Mouse (Mus musculus) MEL (cell line): ENCODE measurements around the gene Bmpr1b. TPM values are rescaled to one million over a fixed set of nuclear protein-coding genes. Genes with fewer than 3 reads are reported as not detected.

Source experiments
- DNase-seq: peaks from one replicate; pipeline ENCODE4 v3.0.0; 2011; ENCODE audit warnings: low read depth, low spot score
- H3K27ac ChIP-seq: 2 replicates; pipeline ENCODE4 v1.5.1; 2012; ENCODE audit warnings: low read depth, mild to moderate bottlenecking, control low read depth, low read length, moderate library complexity; ENCODE audit not compliant: control insufficient read depth
- H3K27me3 ChIP-seq, 2 experiments: fragments of 150-350 bp in 1 of 2; sonication (generic) in 1 of 2; 2 replicates each; pipeline ENCODE4 v1.6.1; 2012; ENCODE audit warnings: low read length in 2 of 2, mild to moderate bottlenecking in 2 of 2, improper control_type of control experiment in 1 of 2, moderate library complexity in 1 of 2; ENCODE audit not compliant: insufficient read depth in 2 of 2, control insufficient read depth in 1 of 2
- H3K36me3 ChIP-seq, 2 experiments: 2 replicates each; pipeline ENCODE4 v1.6.1; 2012 to 2014; ENCODE audit warnings: low read length in 2 of 2, improper control_type of control experiment in 1 of 2, inconsistent platforms in 1 of 2, mild to moderate bottlenecking in 1 of 2; ENCODE audit not compliant: insufficient read depth in 2 of 2, control insufficient read depth in 1 of 2
- H3K4me1 ChIP-seq, 2 experiments: fragments of 150-350 bp in 1 of 2; sonication (generic) in 1 of 2; 2 replicates each; pipeline ENCODE4 v1.6.1; 2012; ENCODE audit warnings: low read length in 2 of 2, improper control_type of control experiment in 1 of 2, mild to moderate bottlenecking in 1 of 2; ENCODE audit not compliant: insufficient read depth in 2 of 2, control insufficient read depth in 1 of 2
- H3K4me3 ChIP-seq, 2 experiments: fragments of 150-350 bp in 1 of 2; sonication (generic) in 1 of 2; 2 replicates each; pipeline ENCODE4 v1.5.1; 2012; ENCODE audit warnings: low read depth in 2 of 2, low read length in 2 of 2, mild to moderate bottlenecking in 2 of 2, moderate library complexity in 2 of 2, control low read depth in 1 of 2, improper control_type of control experiment in 1 of 2; ENCODE audit not compliant: control insufficient read depth in 1 of 2, insufficient read depth in 1 of 2
- H3K79me2 ChIP-seq: 2 replicates; pipeline ENCODE4 v1.6.1; 2012; ENCODE audit warnings: mild to moderate bottlenecking, low read length, moderate library complexity; ENCODE audit not compliant: control insufficient read depth, poor library complexity, insufficient read depth
- H3K9ac ChIP-seq: 2 replicates; pipeline ENCODE4 v1.6.1; 2012; ENCODE audit warnings: low read depth, mild to moderate bottlenecking, control low read depth, low read length, moderate library complexity; ENCODE audit not compliant: control insufficient read depth, poor library complexity, severe bottlenecking
- H3K9me3 ChIP-seq: fragments of 150-350 bp; sonication (generic); replicated peaks from 2 replicates; pipeline ENCODE4 v1.6.1; 2012; ENCODE audit warnings: mild to moderate bottlenecking, low read length, improper control_type of control experiment, moderate library complexity; ENCODE audit not compliant: insufficient read depth
- CHD1 ChIP-seq: IDR thresholded peaks from 2 replicates; pipeline ENCODE4 v1.6.1; 2012; ENCODE audit warnings: low read depth, mild to moderate bottlenecking, inconsistent platforms, low read length, improper control_type of control experiment
- CTCF ChIP-seq, 3 experiments: IDR thresholded peaks in 2 of 3; conservative IDR thresholded peaks in 1 of 3; 2 replicates each; pipeline ENCODE4 v1.5.1; 2011 to 2012; ENCODE audit warnings: low read length in 3 of 3, low read depth in 2 of 3, mild to moderate bottlenecking in 2 of 3, improper control_type of control experiment in 1 of 3, inconsistent platforms in 1 of 3, mixed read lengths in 1 of 3, moderate library complexity in 1 of 3; ENCODE audit not compliant: control insufficient read depth in 1 of 3, insufficient read depth in 1 of 3, poor library complexity in 1 of 3, severe bottlenecking in 1 of 3
- E2F4 ChIP-seq: IDR thresholded peaks from 2 replicates; pipeline ENCODE4 v1.6.1; 2011; ENCODE audit warnings: low read depth, low read length, improper control_type of control experiment, borderline replicate concordance
- ETS1 ChIP-seq: IDR thresholded peaks from 2 replicates; pipeline ENCODE4 v1.6.1; 2012; ENCODE audit warnings: low read depth, mild to moderate bottlenecking, inconsistent platforms, low read length, improper control_type of control experiment, moderate library complexity
- GABPA ChIP-seq: IDR thresholded peaks from 2 replicates; pipeline ENCODE4 v1.6.1; 2012; ENCODE audit warnings: low read depth, mild to moderate bottlenecking, inconsistent platforms, low read length, improper control_type of control experiment, moderate library complexity
- JUND ChIP-seq: IDR thresholded peaks from 2 replicates; pipeline ENCODE4 v1.6.1; 2011; ENCODE audit warnings: low read depth, mild to moderate bottlenecking, improper control_type of control experiment, low read length
- MAFK ChIP-seq: IDR thresholded peaks from 2 replicates; pipeline ENCODE4 v1.6.1; 2011; ENCODE audit warnings: low read depth, mild to moderate bottlenecking, low read length, improper control_type of control experiment, borderline replicate concordance
- MAX ChIP-seq: IDR thresholded peaks from 2 replicates; pipeline ENCODE4 v1.6.1; 2011; ENCODE audit warnings: low read length, improper control_type of control experiment
- MAZ ChIP-seq: IDR thresholded peaks from 2 replicates; pipeline ENCODE4 v1.6.1; 2012; ENCODE audit warnings: low read depth, mild to moderate bottlenecking, inconsistent platforms, low read length, improper control_type of control experiment
- MXI1 ChIP-seq: IDR thresholded peaks from 2 replicates; pipeline ENCODE4 v1.6.1; 2011; ENCODE audit warnings: mild to moderate bottlenecking, low read depth, low read length, improper control_type of control experiment
- POLR2A ChIP-seq, 2 experiments: IDR thresholded peaks; 2 replicates each; pipeline ENCODE4 v1.6.1; 2011 to 2012; ENCODE audit warnings: low read length in 2 of 2, mild to moderate bottlenecking in 2 of 2, control low read depth in 1 of 2, improper control_type of control experiment in 1 of 2, low read depth in 1 of 2, moderate library complexity in 1 of 2; ENCODE audit not compliant: control insufficient read depth in 1 of 2, insufficient read depth in 1 of 2, poor library complexity in 1 of 2
- POLR2AphosphoS2 ChIP-seq: IDR thresholded peaks from 2 replicates; pipeline ENCODE4 v1.6.1; 2011; ENCODE audit warnings: low read length, improper control_type of control experiment
- POLR2AphosphoS5 ChIP-seq: IDR thresholded peaks from 2 replicates; pipeline ENCODE4 v1.6.1; 2012; ENCODE audit warnings: low read depth, borderline replicate concordance, mild to moderate bottlenecking, inconsistent platforms, low read length, moderate library complexity, mixed read lengths
- RAD21 ChIP-seq: IDR thresholded peaks from 2 replicates; pipeline ENCODE4 v1.6.1; 2011; ENCODE audit warnings: mild to moderate bottlenecking, low read depth, low read length, improper control_type of control experiment
- SIN3A ChIP-seq: IDR thresholded peaks from 2 replicates; pipeline ENCODE4 v1.6.1; 2012; ENCODE audit warnings: low read length, improper control_type of control experiment, inconsistent platforms
- SMC3 ChIP-seq: IDR thresholded peaks from 2 replicates; pipeline ENCODE4 v1.6.1; 2011; ENCODE audit warnings: low read depth, low read length, improper control_type of control experiment
- TAL1 ChIP-seq: IDR thresholded peaks from 2 replicates; pipeline ENCODE4 v1.6.1; 2012; ENCODE audit warnings: mild to moderate bottlenecking, inconsistent platforms, low read length, moderate library complexity, mixed read lengths
- TCF12 ChIP-seq: IDR thresholded peaks from 2 replicates; pipeline ENCODE4 v1.6.1; 2014; ENCODE audit warnings: low read depth, mild to moderate bottlenecking, inconsistent platforms, low read length, improper control_type of control experiment, moderate library complexity
- ZC3H11A ChIP-seq: IDR thresholded peaks from 2 replicates; pipeline ENCODE4 v1.6.1; 2012; ENCODE audit warnings: low read depth, mild to moderate bottlenecking, inconsistent platforms, low read length, improper control_type of control experiment
- ZNF384 ChIP-seq: IDR thresholded peaks from 2 replicates; pipeline ENCODE4 v1.6.1; 2012; ENCODE audit warnings: low read depth, mild to moderate bottlenecking, inconsistent platforms, low read length, improper control_type of control experiment
- polyA plus RNA-seq, 2 experiments: library from polyadenylated mRNA; stranded (reverse) in 1 of 2; unstranded in 1 of 2; fragments of >175 nt in 1 of 2; fragments of >200 nt in 1 of 2; gene quantifications; 2 replicates each; pipeline versions ENCODE4 v1.2.1 to v1.2.4; 2012; ENCODE audit warnings: low replicate concordance in 2 of 2, low read depth in 1 of 2; ENCODE audit not compliant: insufficient read length in 2 of 2, insufficient read depth in 1 of 2, missing spikeins in 1 of 2
- total RNA-seq: library from RNA; depleted of rRNA; stranded (reverse); fragments of 300-350 nt; gene quantifications from 2 replicates; pipeline ENCODE4 v1.2.3, GENCODE M21; 2012

The Bmpr1b gene
- total and polyA plus RNA-seq, 3 experiments = not detected

DNA sequence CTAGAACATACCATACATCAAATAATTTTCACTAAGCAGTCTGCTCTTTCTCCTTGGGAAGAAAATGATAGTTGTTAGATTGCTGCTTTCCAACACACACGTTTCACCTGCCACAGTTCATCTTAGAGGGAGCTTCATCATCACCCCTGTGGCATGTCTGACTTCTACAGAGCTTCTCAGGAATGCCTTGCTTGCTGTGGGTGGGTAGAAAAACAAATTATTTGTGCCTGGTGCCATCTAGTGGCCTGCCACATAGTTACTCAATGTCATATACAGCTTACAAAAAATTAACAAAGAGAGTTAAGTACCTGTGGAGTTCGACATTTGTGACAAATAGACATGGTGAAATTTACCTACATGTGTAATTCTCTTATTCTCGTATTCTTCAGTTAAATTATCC, 338.1 kb downstream of the Bmpr1b start:
- H3K4me3 ChIP-seq = no peak overlapping the region
- H3K27ac ChIP-seq = no peak overlapping the region
- H3K9ac ChIP-seq = no peak overlapping the region
- peaks cover 0 to 4% of the 10 kb centered on the region in 2 experiments; a peak in 2 of 4 replicates for H3K4me1 ChIP-seq
- no peak for TF ChIP-seq ETS1
- peak; percentile 38 to 86 (median 65); a peak in 5 of 6 replicates for TF ChIP-seq CTCF (IDR thresholded peaks at IDR 0.05 in 2 of 3, conservative IDR thresholded peaks at IDR 0.05 in 1 of 3; ENCODE audit: control insufficient read depth in 1 of 3, insufficient read depth in 1 of 3, low read depth in 2 of 3, low read length in 3 of 3, poor library complexity in 1 of 3, severe bottlenecking in 1 of 3)
- TF ChIP-seq RAD21 = peak; percentile 98
- TF ChIP-seq ZC3H11A = peak; percentile 92
- peak; percentile 95 for TF ChIP-seq SMC3
- TF ChIP-seq TAL1 = no peak
- TF ChIP-seq ZNF384 = no peak
- no peaks in the 10 kb centered on the region for H3K27me3 ChIP-seq
- no peaks in the 10 kb centered on the region for H3K79me2 ChIP-seq
- DNase-seq = peak; percentile 74
- H3K36me3 ChIP-seq = no peaks in the 10 kb centered on the region
- no peaks in the 10 kb centered on the region for H3K9me3 ChIP-seq

DNA sequence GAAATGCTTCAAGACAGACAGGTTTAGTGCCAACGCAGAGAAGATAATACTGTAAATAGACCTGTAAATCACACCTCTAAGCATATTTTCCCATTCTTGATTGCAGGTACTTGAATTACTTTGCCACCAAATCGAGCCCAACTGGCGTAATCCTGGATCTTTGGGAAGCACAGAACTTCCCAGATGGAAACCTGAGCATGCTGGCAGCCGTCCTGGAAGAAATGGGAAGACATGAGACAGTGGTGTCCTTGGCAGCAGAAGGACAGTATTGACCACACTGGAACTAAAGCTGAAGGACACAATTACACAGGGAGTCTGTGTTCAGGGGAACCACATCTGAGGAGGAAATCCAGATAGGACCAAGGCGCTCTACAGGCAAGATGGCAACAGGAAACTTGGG, 340.9 kb downstream of the Bmpr1b start:
- no peaks in the 10 kb centered on the region for H3K9me3 ChIP-seq
- no peaks in the 10 kb centered on the region for H3K27me3 ChIP-seq
- TF ChIP-seq JUND = no peak
- no peaks in the 10 kb centered on the region for H3K79me2 ChIP-seq
- H3K36me3 ChIP-seq = no peaks in the 10 kb centered on the region
- no peak overlapping the region for H3K27ac ChIP-seq
- H3K4me3 ChIP-seq = no peak overlapping the region
- DNase-seq = no peak
- H3K9ac ChIP-seq = no peak overlapping the region
- peaks cover 0 to 4% of the 10 kb centered on the region in 2 experiments; a peak in 1 of 4 replicates for H3K4me1 ChIP-seq

DNA sequence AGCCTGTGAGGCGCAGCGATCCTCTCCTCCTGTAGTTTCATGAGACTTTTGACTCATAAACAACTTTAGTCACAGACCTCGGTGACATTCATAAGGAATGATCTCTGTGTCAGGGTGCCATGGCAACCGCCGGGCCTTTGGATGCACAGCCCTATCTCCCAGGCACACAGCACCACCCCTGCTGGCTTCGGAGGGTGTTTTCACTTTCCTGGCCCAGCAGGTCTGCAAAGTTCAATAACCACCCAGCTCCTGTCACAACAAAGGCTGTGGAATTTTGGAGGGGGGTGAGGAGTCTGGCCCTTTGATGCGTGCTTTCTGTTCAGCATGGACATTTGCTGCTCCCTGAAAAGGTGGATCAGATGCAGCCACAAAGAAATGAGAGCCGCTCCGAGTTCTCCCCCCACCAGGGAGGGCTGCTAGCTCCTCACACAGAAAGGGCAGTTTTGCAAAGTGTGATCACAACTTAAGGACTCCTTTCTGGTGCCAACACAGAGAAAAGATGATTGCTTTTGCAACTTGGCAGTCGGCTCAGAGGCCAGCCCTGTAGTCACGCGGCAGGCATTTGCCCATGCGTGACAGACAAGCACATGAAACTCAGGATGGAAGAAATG, 349.8 kb downstream of the Bmpr1b start:
- TF ChIP-seq CHD1 (no peak), TCF12 (no peak), MXI1 (no peak), CTCF (IDR thresholded peaks at IDR 0.05 in 2 of 3, conservative IDR thresholded peaks at IDR 0.05 in 1 of 3; ENCODE audit: control insufficient read depth in 1 of 3, insufficient read depth in 1 of 3, low read depth in 2 of 3, low read length in 3 of 3, poor library complexity in 1 of 3, severe bottlenecking in 1 of 3) (no peak), MAX (no peak), SIN3A (no peak), TAL1 (no peak), GABPA (no peak), MAFK (no peak), MAZ (no peak), POLR2A (IDR thresholded peaks at IDR 0.05; ENCODE audit: control insufficient read depth in 1 of 2, insufficient read depth in 1 of 2, low read depth in 1 of 2, low read length in 2 of 2, poor library complexity in 1 of 2) (no peak), E2F4 (no peak), POLR2AphosphoS2 (no peak), POLR2AphosphoS5 (no peak)
- TF ChIP-seq, all 39 proteins: peak for 0
- H3K27me3 ChIP-seq = no peaks in the 10 kb centered on the region
- no peak for DNase-seq
- no peak overlapping the region for H3K9ac ChIP-seq
- no peaks in the 10 kb centered on the region for H3K4me1 ChIP-seq
- no peaks in the 10 kb centered on the region for H3K9me3 ChIP-seq
- H3K79me2 ChIP-seq = no peaks in the 10 kb centered on the region
- no peak overlapping the region for H3K27ac ChIP-seq
- no peak overlapping the region for H3K4me3 ChIP-seq
- no peaks in the 10 kb centered on the region for H3K36me3 ChIP-seq
